Mouse (Mus musculus): ENCODE measurements at regions not wholly inside any gene's neighbourhood (a gene's known extent, or its start where the extent isn't known, plus 50 kb on each side); places are given as distances from the start of the nearest gene placed in this dataset.
"Not testable (repeated sequence)": the region's sequence is repeated elsewhere in the genome, so short reads cannot be mapped to it uniquely, and the experiment has no call there.

GRCm38 (mm10) chr3:6381732-6382131, 238.5 kb downstream of the 1700008P02Rik start:
- Histone ChIP-seq H3K36me3 (ENCODE audit: control insufficient read depth in 1 of 2, insufficient read depth in 2 of 2, low read length in 2 of 2) (no peaks in the 10 kb centered on the region), H3K4me1 (ENCODE audit: control insufficient read depth in 1 of 2, insufficient read depth in 2 of 2, low read length in 2 of 2) (no peaks in the 10 kb centered on the region), H3K27me3 (ENCODE audit: control insufficient read depth in 1 of 2, insufficient read depth in 2 of 2, low read length in 2 of 2) (no peaks in the 10 kb centered on the region), H3K9me3 (replicated peaks; ENCODE audit: insufficient read depth, low read length) (no peaks in the 10 kb centered on the region), H3K27ac (ENCODE audit: control insufficient read depth, low read depth, low read length) (no peak overlapping the region), H3K4me3 (ENCODE audit: control insufficient read depth in 1 of 2, insufficient read depth in 1 of 2, low read depth in 2 of 2, low read length in 2 of 2) (no peak overlapping the region), H3K79me2 (ENCODE audit: control insufficient read depth, insufficient read depth, low read length, poor library complexity) (no peaks in the 10 kb centered on the region), H3K9ac (ENCODE audit: control insufficient read depth, low read depth, low read length, poor library complexity, severe bottlenecking) (no peak overlapping the region)
- no peak for DNase-seq (ENCODE audit: low read depth, low spot score)
- TF ChIP-seq MAZ (IDR thresholded peaks at IDR 0.05; ENCODE audit: low read depth, low read length) = no peak
- no peak for TF ChIP-seq USF1 (IDR thresholded peaks at IDR 0.05; ENCODE audit: low read depth, low read length)
- TF ChIP-seq BHLHE40 (IDR thresholded peaks at IDR 0.05; ENCODE audit: borderline replicate concordance, low read depth, low read length) = no peak
- TF ChIP-seq POLR2AphosphoS5 (IDR thresholded peaks at IDR 0.05; ENCODE audit: borderline replicate concordance, low read depth, low read length) = no peak
- TF ChIP-seq MAFK (IDR thresholded peaks at IDR 0.05; ENCODE audit: borderline replicate concordance, low read depth, low read length) = no peak
- TF ChIP-seq TBP (IDR thresholded peaks at IDR 0.05; ENCODE audit: low read depth, low read length) = no peak
- TF ChIP-seq NELFE (IDR thresholded peaks at IDR 0.05; ENCODE audit: low read depth, low read length) = no peak
- no peak for TF ChIP-seq POLR2A (IDR thresholded peaks at IDR 0.05; ENCODE audit: control insufficient read depth in 1 of 2, insufficient read depth in 1 of 2, low read depth in 1 of 2, low read length in 2 of 2, poor library complexity in 1 of 2)
- no peak for TF ChIP-seq RCOR1 (IDR thresholded peaks at IDR 0.05; ENCODE audit: low read depth, low read length)
- no peak for TF ChIP-seq TAL1 (IDR thresholded peaks at IDR 0.05; ENCODE audit: low read length)
- no peak for TF ChIP-seq ETS1 (IDR thresholded peaks at IDR 0.05; ENCODE audit: low read depth, low read length)
- TF ChIP-seq CTCF (IDR thresholded peaks at IDR 0.05 in 2 of 3, conservative IDR thresholded peaks at IDR 0.05 in 1 of 3; ENCODE audit: control insufficient read depth in 1 of 3, insufficient read depth in 1 of 3, low read depth in 2 of 3, low read length in 3 of 3, poor library complexity in 1 of 3, severe bottlenecking in 1 of 3) = no peak
- no peak for TF ChIP-seq NRF1 (IDR thresholded peaks at IDR 0.05; ENCODE audit: insufficient read depth, low read depth, low read length, poor library complexity, severe bottlenecking)
- TF ChIP-seq CHD1 (IDR thresholded peaks at IDR 0.05; ENCODE audit: low read depth, low read length) = no peak
- TF ChIP-seq JUND (IDR thresholded peaks at IDR 0.05; ENCODE audit: low read depth, low read length) = no peak
- no peak for TF ChIP-seq MYC (IDR thresholded peaks at IDR 0.05; ENCODE audit: low read depth, low read length)

GRCm38 (mm10) chr3:6339001-6339400, 281.2 kb downstream of the 1700008P02Rik start:
- not testable (repeated sequence) for H3K79me2 ChIP-seq (ENCODE audit: control insufficient read depth, insufficient read depth, low read length, poor library complexity); H3K4me3 ChIP-seq (ENCODE audit: control insufficient read depth in 1 of 2, insufficient read depth in 1 of 2, low read depth in 2 of 2, low read length in 2 of 2); H3K27ac ChIP-seq (ENCODE audit: control insufficient read depth, low read depth, low read length); H3K4me1 ChIP-seq (ENCODE audit: control insufficient read depth in 1 of 2, insufficient read depth in 2 of 2, low read length in 2 of 2); H3K9me3 ChIP-seq (replicated peaks; ENCODE audit: insufficient read depth, low read length); H3K9ac ChIP-seq (ENCODE audit: control insufficient read depth, low read depth, low read length, poor library complexity, severe bottlenecking); H3K27me3 ChIP-seq (ENCODE audit: control insufficient read depth in 1 of 2, insufficient read depth in 2 of 2, low read length in 2 of 2); DNase-seq (ENCODE audit: low read depth, low spot score); H3K36me3 ChIP-seq (ENCODE audit: control insufficient read depth in 1 of 2, insufficient read depth in 2 of 2, low read length in 2 of 2)
